Mouse (Mus musculus): ENCODE measurements at regions not wholly inside any gene's neighbourhood (a gene's known extent, or its start where the extent isn't known, plus 50 kb on each side); places are given as distances from the start of the nearest gene placed in this dataset.

- no peaks in the 10 kb centered on the region for H3K27me3 ChIP-seq (ENCODE audit: insufficient read depth, low read length)
- no peak overlapping the region for H3K4me2 ChIP-seq
- H3K9me3 ChIP-seq (ENCODE audit: low read depth, low read length) = no peaks in the 10 kb centered on the region
- TF ChIP-seq CTCF (IDR thresholded peaks at IDR 0.05; ENCODE audit: low read depth) = no peak
- no peak overlapping the region for H3K27ac ChIP-seq (ENCODE audit: low read depth)
- no peaks in the 10 kb centered on the region for H3K4me1 ChIP-seq (ENCODE audit: insufficient read depth)
- DNase-seq (no peak), ATAC-seq (ENCODE audit: insufficient read depth) (no peak)
- no peak overlapping the region for H3K4me3 ChIP-seq (ENCODE audit: low read depth, low read length)
- no peak overlapping the region for H3K9ac ChIP-seq
- WGBS = 82% methylated on average over 4 of the region's 4 CpGs
- no peaks in the 10 kb centered on the region for H3K36me3 ChIP-seq (ENCODE audit: insufficient read depth)
Measured at GRCm38 (mm10) chr13:69939791-69940190, 137.6 kb downstream of the Med10 start.

GRCm38 (mm10) chr13:69944651-69945050 lies 142.5 kb downstream of the Med10 start:
- ATAC-seq (ENCODE audit: insufficient read depth) = no peak
- no peaks in the 10 kb centered on the region for H3K27me3 ChIP-seq (ENCODE audit: insufficient read depth, low read length)
- H3K27ac ChIP-seq (ENCODE audit: low read depth) = no peak overlapping the region
- no peaks in the 10 kb centered on the region for H3K4me1 ChIP-seq (ENCODE audit: insufficient read depth)
- WGBS = 12% methylated on average over 1 of the region's 1 CpGs
- TF ChIP-seq CTCF (IDR thresholded peaks at IDR 0.05; ENCODE audit: low read depth) = no peak
- H3K36me3 ChIP-seq (ENCODE audit: insufficient read depth) = no peaks in the 10 kb centered on the region
- no peak overlapping the region for H3K9ac ChIP-seq
- no peak for DNase-seq
- H3K4me2 ChIP-seq = no peak overlapping the region
- H3K9me3 ChIP-seq (ENCODE audit: low read depth, low read length) = no peaks in the 10 kb centered on the region
- H3K4me3 ChIP-seq (ENCODE audit: low read depth, low read length) = no peak overlapping the region

GRCm38 (mm10) chr13:69946615-69947014 lies 144.4 kb downstream of the Med10 start:
- ATAC-seq (ENCODE audit: insufficient read depth) (no peak), DNase-seq (no peak)
- no peaks in the 10 kb centered on the region for H3K9me3 ChIP-seq (ENCODE audit: low read depth, low read length)
- no peaks in the 10 kb centered on the region for H3K36me3 ChIP-seq (ENCODE audit: insufficient read depth)
- no peak overlapping the region for H3K4me2 ChIP-seq
- H3K27me3 ChIP-seq (ENCODE audit: insufficient read depth, low read length) = no peaks in the 10 kb centered on the region
- no peak overlapping the region for H3K9ac ChIP-seq
- H3K4me3 ChIP-seq (ENCODE audit: low read depth, low read length) = no peak overlapping the region
- WGBS = 62% methylated on average over 7 of the region's 7 CpGs
- no peaks in the 10 kb centered on the region for H3K4me1 ChIP-seq (ENCODE audit: insufficient read depth)
- H3K27ac ChIP-seq (ENCODE audit: low read depth) = no peak overlapping the region
- no peak for TF ChIP-seq CTCF (IDR thresholded peaks at IDR 0.05; ENCODE audit: low read depth)

GRCm38 (mm10) chr13:69952061-69952460 lies 149.9 kb downstream of the Med10 start:
- 75% methylated on average over 4 of the region's 4 CpGs for WGBS
- H3K36me3 ChIP-seq (ENCODE audit: insufficient read depth) = no peaks in the 10 kb centered on the region
- no peak overlapping the region for H3K27ac ChIP-seq (ENCODE audit: low read depth)
- H3K9me3 ChIP-seq (ENCODE audit: low read depth, low read length) = no peaks in the 10 kb centered on the region
- no peaks in the 10 kb centered on the region for H3K4me1 ChIP-seq (ENCODE audit: insufficient read depth)
- H3K4me3 ChIP-seq (ENCODE audit: low read depth, low read length) = no peak overlapping the region
- H3K9ac ChIP-seq = no peak overlapping the region
- no peak overlapping the region for H3K4me2 ChIP-seq
- TF ChIP-seq CTCF (IDR thresholded peaks at IDR 0.05; ENCODE audit: low read depth) = no peak
- no peak for DNase-seq
- H3K27me3 ChIP-seq (ENCODE audit: insufficient read depth, low read length) = no peaks in the 10 kb centered on the region
- no peak for ATAC-seq (ENCODE audit: insufficient read depth)

- Histone ChIP-seq H3K9ac (no peak overlapping the region), H3K27me3 (ENCODE audit: insufficient read depth, low read length) (no peaks in the 10 kb centered on the region), H3K4me3 (ENCODE audit: low read depth, low read length) (no peak overlapping the region), H3K27ac (ENCODE audit: low read depth) (no peak overlapping the region), H3K4me2 (no peak overlapping the region), H3K36me3 (ENCODE audit: insufficient read depth) (no peaks in the 10 kb centered on the region), H3K9me3 (ENCODE audit: low read depth, low read length) (no peaks in the 10 kb centered on the region), H3K4me1 (ENCODE audit: insufficient read depth) (no peaks in the 10 kb centered on the region)
- DNase-seq (no peak), ATAC-seq (ENCODE audit: insufficient read depth) (no peak)
- 73% methylated on average over 5 of the region's 5 CpGs for WGBS
- TF ChIP-seq CTCF (IDR thresholded peaks at IDR 0.05; ENCODE audit: low read depth) = no peak
Measured at GRCm38 (mm10) chr13:69954171-69954570, 152.0 kb downstream of the Med10 start.

GRCm38 (mm10) chr13:69955503-69955902 lies 153.3 kb downstream of the Med10 start:
- ATAC-seq (ENCODE audit: insufficient read depth) (no peak), DNase-seq (no peak)
- no peak overlapping the region for H3K4me2 ChIP-seq
- no peaks in the 10 kb centered on the region for H3K36me3 ChIP-seq (ENCODE audit: insufficient read depth)
- TF ChIP-seq CTCF (IDR thresholded peaks at IDR 0.05; ENCODE audit: low read depth) = no peak
- no peak overlapping the region for H3K4me3 ChIP-seq (ENCODE audit: low read depth, low read length)
- H3K27me3 ChIP-seq (ENCODE audit: insufficient read depth, low read length) = no peaks in the 10 kb centered on the region
- 61% methylated on average over 2 of the region's 2 CpGs for WGBS
- no peak overlapping the region for H3K9ac ChIP-seq
- H3K9me3 ChIP-seq (ENCODE audit: low read depth, low read length) = no peaks in the 10 kb centered on the region
- H3K4me1 ChIP-seq (ENCODE audit: insufficient read depth) = no peaks in the 10 kb centered on the region
- H3K27ac ChIP-seq (ENCODE audit: low read depth) = no peak overlapping the region

- no peak overlapping the region for H3K4me3 ChIP-seq (ENCODE audit: low read depth, low read length)
- TF ChIP-seq CTCF (IDR thresholded peaks at IDR 0.05; ENCODE audit: low read depth) = no peak
- DNase-seq (no peak), ATAC-seq (ENCODE audit: insufficient read depth) (no peak)
- H3K9ac ChIP-seq = no peak overlapping the region
- no peaks in the 10 kb centered on the region for H3K9me3 ChIP-seq (ENCODE audit: low read depth, low read length)
- no peaks in the 10 kb centered on the region for H3K4me1 ChIP-seq (ENCODE audit: insufficient read depth)
- no peaks in the 10 kb centered on the region for H3K36me3 ChIP-seq (ENCODE audit: insufficient read depth)
- H3K27ac ChIP-seq (ENCODE audit: low read depth) = no peak overlapping the region
- no peak overlapping the region for H3K4me2 ChIP-seq
- no peaks in the 10 kb centered on the region for H3K27me3 ChIP-seq (ENCODE audit: insufficient read depth, low read length)
- 85% methylated on average over 8 of the region's 8 CpGs for WGBS
Measured at GRCm38 (mm10) chr13:69963944-69964343, 161.7 kb downstream of the Med10 start.
